Mouse (Mus musculus) frontal cortex, postnatal 36 days (tissue): ENCODE results near the gene U2af2.
A peak's percentile ranks its signal among the peaks of the same experiment; 100 is the strongest.

Experiments used
- DNase-seq, 2 experiments: peaks; one replicate each; pipeline ENCODE4 v3.0.0; 2022; ENCODE audit warnings: low spot score in 2 of 2

U2af2 gene

DNA sequence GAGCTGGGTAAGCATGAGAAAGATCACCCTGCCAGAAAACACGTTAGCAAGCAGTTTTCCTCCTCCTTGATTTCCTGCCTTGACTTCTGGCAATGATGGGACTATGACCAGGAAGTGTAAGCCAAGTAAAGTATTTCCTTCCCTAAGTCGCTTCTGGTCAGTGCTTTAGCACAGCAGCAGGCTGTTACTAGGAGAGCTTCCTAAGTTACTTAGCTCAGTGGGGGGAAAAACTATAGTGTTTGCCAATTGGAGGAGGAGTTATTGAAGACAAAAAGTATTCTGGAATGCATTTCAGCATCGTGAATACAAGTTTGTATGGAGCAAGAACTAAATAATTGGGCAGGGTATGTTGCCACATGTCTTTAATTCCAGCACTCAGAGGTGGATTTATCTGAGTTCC is 50.8 kb downstream of the U2af2 start:
- DNase-seq = no peak

DNA sequence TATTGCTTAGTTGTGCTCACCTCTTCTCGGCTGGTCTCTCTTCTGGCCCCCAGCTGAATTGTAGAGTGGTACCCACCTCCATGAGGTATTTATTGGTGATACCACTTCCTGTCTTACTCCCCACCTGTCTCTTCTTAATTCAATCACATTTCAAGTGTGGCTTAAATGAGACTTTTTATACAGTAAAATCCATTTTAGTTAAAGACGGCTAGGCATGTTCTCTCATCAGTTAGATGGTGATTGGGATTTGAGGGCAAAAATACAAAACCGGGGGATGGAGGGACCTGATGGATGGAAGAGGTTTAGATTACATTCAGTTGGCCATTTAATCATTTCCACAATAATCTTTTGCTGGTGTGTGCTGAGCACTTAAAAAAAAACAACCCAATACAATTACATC is 54.9 kb downstream of the U2af2 start, which contains the start of gene Rfpl4:
Rfpl4 (minus strand) TSS at position 101 of the 400 bp plus-strand sequence.
- DNase-seq = no peak

- no peak for DNase-seq
Measured at GRCm38 (mm10) chr7:5125078-5125477, 63.1 kb downstream of the U2af2 start.

DNA sequence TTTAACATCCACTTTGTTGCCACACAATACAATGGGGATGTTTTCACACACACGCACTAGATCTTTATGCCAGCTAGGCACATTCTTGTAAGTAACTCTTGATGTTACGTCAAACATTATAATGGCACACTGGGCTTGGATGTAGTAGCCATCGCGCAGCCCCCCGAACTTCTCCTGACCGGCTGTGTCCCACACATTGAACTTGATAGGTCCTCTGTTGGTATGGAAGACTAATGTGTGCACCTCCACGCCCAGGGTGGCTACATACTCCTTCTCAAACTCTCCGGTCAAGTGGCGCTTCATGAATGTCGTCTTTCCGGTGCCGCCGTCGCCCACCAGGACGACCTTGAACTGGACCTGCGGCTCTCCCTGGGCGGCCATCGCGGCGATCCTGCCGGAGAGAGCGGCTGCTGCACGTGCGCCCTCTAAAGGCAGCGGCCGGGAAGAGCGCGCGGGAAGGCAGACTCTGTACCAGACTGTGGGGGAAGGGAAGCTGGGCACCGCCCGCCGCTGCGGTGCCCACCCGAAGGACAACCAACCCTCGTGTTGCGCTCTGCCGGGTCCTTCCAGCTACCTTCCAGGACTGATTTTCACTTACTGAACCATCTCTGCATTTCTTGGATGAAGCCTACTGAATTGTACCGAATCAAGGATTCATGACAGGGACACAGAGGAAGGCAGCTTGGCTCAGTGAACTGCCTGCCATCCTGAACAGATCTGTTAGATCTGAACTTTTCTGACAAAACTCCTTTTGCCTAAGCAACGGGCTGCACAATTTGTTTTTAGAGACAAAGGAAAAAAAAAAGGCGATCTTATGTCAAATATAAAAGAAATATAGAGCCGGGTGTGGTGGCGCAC is 63.8 kb downstream of the U2af2 start, which contains the start of gene Rasl2-9:
Rasl2-9 (minus strand) TSS at position 402 of the 858 bp plus-strand sequence.
- peak; percentile 75 to 83 for DNase-seq
